Mouse (Mus musculus) liver, embryonic 14.5 days (tissue): ENCODE data around the gene Acsm1.

Source experiments
- CTCF ChIP-seq: IDR thresholded peaks from 2 replicates; pipeline ENCODE4 v1.5.1; 2016; ENCODE audit warnings: antibody characterized with exemption, low read depth, control low read depth
- EP300 ChIP-seq: IDR thresholded peaks from 2 replicates; pipeline ENCODE4 v1.6.1; 2016; ENCODE audit warnings: antibody characterized with exemption, low read depth

GRCm38 (mm10) chr7:119560452-119560835, 46.4 kb upstream of the Acsm1 start:
- no peak for TF ChIP-seq EP300
- no peak for TF ChIP-seq CTCF
